Mouse (Mus musculus): Measurements from ENCODE around the gene Mfap3l. TPM values are rescaled to one million over a fixed set of nuclear protein-coding genes. Genes with fewer than 3 reads are reported as not detected.
"Not testable (repeated sequence)": the region's sequence is repeated elsewhere in the genome, so short reads cannot be mapped to it uniquely, and the experiment has no call there.

Gene Mfap3l
- polyA plus RNA-seq, 1 experiment from 2014 or later, result 1.4 TPM

GRCm38 (mm10) chr8:60643416-60644020 is 10.9 kb downstream of the Mfap3l start:
- 79% methylated on average over 6 of the region's 6 CpGs for WGBS (ENCODE audit: insufficient replicate concordance)
- H3K36me3 ChIP-seq (ENCODE audit: control insufficient read depth, insufficient read depth, low read length), result no peaks in the 10 kb centered on the region
- H3K9ac ChIP-seq (ENCODE audit: low read depth, low read length), result no peak overlapping the region
- no peak overlapping the region for H3K4me2 ChIP-seq
- H3K27ac ChIP-seq (ENCODE audit: low read depth, low read length), result no peak overlapping the region
- ATAC-seq (replicated peaks; ENCODE audit: insufficient number of reproducible peaks, low FRiP score, low TSS enrichment), result no peak
- H3K4me1 ChIP-seq (ENCODE audit: control insufficient read depth, insufficient read depth, low read length), result no peaks in the 10 kb centered on the region
- H3K9me3 ChIP-seq (replicated peaks; ENCODE audit: control insufficient read depth, low read length), result no peaks in the 10 kb centered on the region
- H3K4me3 ChIP-seq (ENCODE audit: low read depth, low read length), result no peak overlapping the region
- H3K27me3 ChIP-seq (ENCODE audit: control insufficient read depth, insufficient read depth, low read length), result no peaks in the 10 kb centered on the region

GRCm38 (mm10) chr8:60645164-60645563 is 12.5 kb downstream of the Mfap3l start:
- H3K9me3 ChIP-seq (replicated peaks; ENCODE audit: control insufficient read depth, low read length), result no peaks in the 10 kb centered on the region
- ATAC-seq (replicated peaks; ENCODE audit: insufficient number of reproducible peaks, low FRiP score, low TSS enrichment), result no peak
- no peak overlapping the region for H3K27ac ChIP-seq (ENCODE audit: low read depth, low read length)
- no peaks in the 10 kb centered on the region for H3K36me3 ChIP-seq (ENCODE audit: control insufficient read depth, insufficient read depth, low read length)
- whole genome bisulfite sequencing (ENCODE audit: insufficient replicate concordance), result 76% methylated on average over 4 of the region's 4 CpGs
- H3K27me3 ChIP-seq (ENCODE audit: control insufficient read depth, insufficient read depth, low read length), result no peaks in the 10 kb centered on the region
- no peak overlapping the region for H3K4me2 ChIP-seq
- H3K4me1 ChIP-seq (ENCODE audit: control insufficient read depth, insufficient read depth, low read length), result no peaks in the 10 kb centered on the region
- no peak overlapping the region for H3K9ac ChIP-seq (ENCODE audit: low read depth, low read length)
- H3K4me3 ChIP-seq (ENCODE audit: low read depth, low read length), result no peak overlapping the region

- H3K27me3 ChIP-seq (ENCODE audit: control insufficient read depth, insufficient read depth, low read length), result no peaks in the 10 kb centered on the region
- no peaks in the 10 kb centered on the region for H3K9me3 ChIP-seq (replicated peaks; ENCODE audit: control insufficient read depth, low read length)
- no peaks in the 10 kb centered on the region for H3K36me3 ChIP-seq (ENCODE audit: control insufficient read depth, insufficient read depth, low read length)
- WGBS (ENCODE audit: insufficient replicate concordance), result 82% methylated on average over 3 of the region's 3 CpGs
- no peak overlapping the region for H3K4me3 ChIP-seq (ENCODE audit: low read depth, low read length)
- no peak for ATAC-seq (replicated peaks; ENCODE audit: insufficient number of reproducible peaks, low FRiP score, low TSS enrichment)
- no peak overlapping the region for H3K9ac ChIP-seq (ENCODE audit: low read depth, low read length)
- H3K4me1 ChIP-seq (ENCODE audit: control insufficient read depth, insufficient read depth, low read length), result no peaks in the 10 kb centered on the region
- H3K4me2 ChIP-seq, result no peak overlapping the region
- no peak overlapping the region for H3K27ac ChIP-seq (ENCODE audit: low read depth, low read length)
These were observed 13.3 kb downstream of the Mfap3l start for GRCm38 (mm10) chr8:60645911-60646310.

GRCm38 (mm10) chr8:60647291-60647690 is 14.7 kb downstream of the Mfap3l start:
- Histone ChIP-seq H3K9me3 (replicated peaks; ENCODE audit: control insufficient read depth, low read length) (no peaks in the 10 kb centered on the region), H3K4me1 (ENCODE audit: control insufficient read depth, insufficient read depth, low read length) (no peaks in the 10 kb centered on the region), H3K27me3 (ENCODE audit: control insufficient read depth, insufficient read depth, low read length) (no peaks in the 10 kb centered on the region), H3K4me2 (no peak overlapping the region), H3K36me3 (ENCODE audit: control insufficient read depth, insufficient read depth, low read length) (no peaks in the 10 kb centered on the region), H3K27ac (ENCODE audit: low read depth, low read length) (no peak overlapping the region), H3K4me3 (ENCODE audit: low read depth, low read length) (no peak overlapping the region), H3K9ac (ENCODE audit: low read depth, low read length) (no peak overlapping the region)
- 91% methylated on average over 3 of the region's 3 CpGs for WGBS (ENCODE audit: insufficient replicate concordance)
- no peak for ATAC-seq (replicated peaks; ENCODE audit: insufficient number of reproducible peaks, low FRiP score, low TSS enrichment)

GRCm38 (mm10) chr8:60649081-60649480 is 16.5 kb downstream of the Mfap3l start:
- WGBS (ENCODE audit: insufficient replicate concordance), result 42% methylated on average over 1 of the region's 1 CpGs

GRCm38 (mm10) chr8:60650119-60650518 is 17.5 kb downstream of the Mfap3l start:
- Histone ChIP-seq H3K4me3 (ENCODE audit: low read depth, low read length) (no peak overlapping the region), H3K4me1 (ENCODE audit: control insufficient read depth, insufficient read depth, low read length) (no peaks in the 10 kb centered on the region), H3K27ac (ENCODE audit: low read depth, low read length) (no peak overlapping the region), H3K9ac (ENCODE audit: low read depth, low read length) (no peak overlapping the region), H3K4me2 (no peak overlapping the region), H3K27me3 (ENCODE audit: control insufficient read depth, insufficient read depth, low read length) (no peaks in the 10 kb centered on the region), H3K36me3 (ENCODE audit: control insufficient read depth, insufficient read depth, low read length) (no peaks in the 10 kb centered on the region), H3K9me3 (replicated peaks; ENCODE audit: control insufficient read depth, low read length) (no peaks in the 10 kb centered on the region)
- 75% methylated on average over 4 of the region's 4 CpGs for WGBS (ENCODE audit: insufficient replicate concordance)
- ATAC-seq (replicated peaks; ENCODE audit: insufficient number of reproducible peaks, low FRiP score, low TSS enrichment), result no peak

More at GRCm38 (mm10) chr8:60649081-60649480, 16.5 kb downstream of the Mfap3l start:
- no peak for ATAC-seq (replicated peaks; ENCODE audit: insufficient number of reproducible peaks, low FRiP score, low TSS enrichment)
- Histone ChIP-seq H3K27me3 (ENCODE audit: control insufficient read depth, insufficient read depth, low read length) (no peaks in the 10 kb centered on the region), H3K4me3 (ENCODE audit: low read depth, low read length) (no peak overlapping the region), H3K36me3 (ENCODE audit: control insufficient read depth, insufficient read depth, low read length) (no peaks in the 10 kb centered on the region), H3K9ac (ENCODE audit: low read depth, low read length) (no peak overlapping the region), H3K27ac (ENCODE audit: low read depth, low read length) (no peak overlapping the region), H3K4me1 (ENCODE audit: control insufficient read depth, insufficient read depth, low read length) (no peaks in the 10 kb centered on the region), H3K9me3 (replicated peaks; ENCODE audit: control insufficient read depth, low read length) (no peaks in the 10 kb centered on the region), H3K4me2 (no peak overlapping the region)

- Histone ChIP-seq H3K4me3 (ENCODE audit: low read depth, low read length) (no peak overlapping the region), H3K27ac (ENCODE audit: low read depth, low read length) (no peak overlapping the region), H3K36me3 (ENCODE audit: control insufficient read depth, insufficient read depth, low read length) (no peaks in the 10 kb centered on the region), H3K9ac (ENCODE audit: low read depth, low read length) (no peak overlapping the region), H3K4me1 (ENCODE audit: control insufficient read depth, insufficient read depth, low read length) (no peaks in the 10 kb centered on the region), H3K9me3 (replicated peaks; ENCODE audit: control insufficient read depth, low read length) (no peaks in the 10 kb centered on the region), H3K4me2 (no peak overlapping the region), H3K27me3 (ENCODE audit: control insufficient read depth, insufficient read depth, low read length) (no peaks in the 10 kb centered on the region)
- no peak for ATAC-seq (replicated peaks; ENCODE audit: insufficient number of reproducible peaks, low FRiP score, low TSS enrichment)
- WGBS (ENCODE audit: insufficient replicate concordance), result 80% methylated on average over 6 of the region's 6 CpGs
These were observed 24.9 kb downstream of the Mfap3l start for GRCm38 (mm10) chr8:60657425-60658113.

- Histone ChIP-seq H3K27me3 (ENCODE audit: control insufficient read depth, insufficient read depth, low read length) (no peaks in the 10 kb centered on the region), H3K9me3 (replicated peaks; ENCODE audit: control insufficient read depth, low read length) (no peaks in the 10 kb centered on the region), H3K4me2 (no peak overlapping the region), H3K4me3 (ENCODE audit: low read depth, low read length) (no peak overlapping the region), H3K9ac (ENCODE audit: low read depth, low read length) (no peak overlapping the region), H3K36me3 (ENCODE audit: control insufficient read depth, insufficient read depth, low read length) (no peaks in the 10 kb centered on the region), H3K27ac (ENCODE audit: low read depth, low read length) (no peak overlapping the region), H3K4me1 (ENCODE audit: control insufficient read depth, insufficient read depth, low read length) (no peaks in the 10 kb centered on the region)
- 75% methylated on average over 6 of the region's 6 CpGs for WGBS (ENCODE audit: insufficient replicate concordance)
- ATAC-seq (replicated peaks; ENCODE audit: insufficient number of reproducible peaks, low FRiP score, low TSS enrichment), result no peak
These were observed 25.5 kb downstream of the Mfap3l start for GRCm38 (mm10) chr8:60658114-60658500.

GRCm38 (mm10) chr8:60658686-60659085 is 26.1 kb downstream of the Mfap3l start:
- not testable (repeated sequence) for H3K9me3 ChIP-seq (replicated peaks; ENCODE audit: control insufficient read depth, low read length); H3K4me2 ChIP-seq; ATAC-seq (replicated peaks; ENCODE audit: insufficient number of reproducible peaks, low FRiP score, low TSS enrichment); H3K4me3 ChIP-seq (ENCODE audit: low read depth, low read length); H3K27ac ChIP-seq (ENCODE audit: low read depth, low read length); H3K4me1 ChIP-seq (ENCODE audit: control insufficient read depth, insufficient read depth, low read length); H3K27me3 ChIP-seq (ENCODE audit: control insufficient read depth, insufficient read depth, low read length); H3K36me3 ChIP-seq (ENCODE audit: control insufficient read depth, insufficient read depth, low read length); H3K9ac ChIP-seq (ENCODE audit: low read depth, low read length)
- 80% methylated on average over 2 of the region's 2 CpGs for WGBS (ENCODE audit: insufficient replicate concordance)
